Mouse (Mus musculus) heart, adult 2 months (tissue): ENCODE data around the gene Tmc8. TPM values are rescaled to one million over a fixed set of nuclear protein-coding genes. Genes with fewer than 3 reads are reported as not detected.

Source experiments
- DNase-seq, 2 experiments: peaks; one replicate each; pipeline ENCODE4 v3.0.0; 2021
- H3K27ac ChIP-seq: fragments of 200-600 bp; 2 replicates; pipeline ENCODE4 v1.8.1; 2022
- H3K27me3 ChIP-seq: fragments of 200-500 bp; 2 replicates; pipeline ENCODE4 v1.6.1; 2012; ENCODE audit warnings: mild to moderate bottlenecking, low read length, inconsistent platforms, mixed read lengths; ENCODE audit not compliant: control insufficient read depth, insufficient read depth
- H3K36me3 ChIP-seq: fragments of 200-500 bp; 2 replicates; pipeline ENCODE4 v1.6.1; 2012; ENCODE audit warnings: low read length, inconsistent platforms; ENCODE audit not compliant: control insufficient read depth, insufficient read depth
- H3K4me1 ChIP-seq: fragments of 200-500 bp; 2 replicates; pipeline ENCODE4 v1.6.1; 2011; ENCODE audit warnings: low read length; ENCODE audit not compliant: control insufficient read depth, insufficient read depth
- H3K4me3 ChIP-seq: fragments of 200-600 bp; 2 replicates; pipeline ENCODE4 v1.8.1; 2022
- H3K79me2 ChIP-seq: fragments of 200-500 bp; replicated peaks from 2 replicates; pipeline ENCODE4 v1.6.1; 2012; ENCODE audit warnings: mild to moderate bottlenecking, inconsistent platforms, low read length, moderate library complexity, mixed read lengths; ENCODE audit not compliant: control insufficient read depth, insufficient read depth
- H3K9ac ChIP-seq: fragments of 200-500 bp; 2 replicates; pipeline ENCODE4 v1.6.1; 2012; ENCODE audit warnings: low read depth, mild to moderate bottlenecking, control low read depth, inconsistent platforms, low read length, mixed read lengths
- CTCF ChIP-seq: fragments of 200-600 bp; IDR thresholded peaks from 2 replicates; pipeline ENCODE4 v1.8.1; 2022; ENCODE audit warnings: antibody characterized with exemption, mild to moderate bottlenecking, moderate library complexity
- EP300 ChIP-seq: fragments of 200-500 bp; IDR thresholded peaks from 2 replicates; pipeline ENCODE4 v1.6.1; 2011; ENCODE audit warnings: low read depth, low read length, control low read depth; ENCODE audit not compliant: insufficient read depth
- POLR2A ChIP-seq: fragments of 200-500 bp; IDR thresholded peaks from 2 replicates; pipeline ENCODE4 v1.6.1; 2011; ENCODE audit warnings: mild to moderate bottlenecking, low read depth, low read length, control low read depth; ENCODE audit not compliant: insufficient read depth
- WGBS: fragments of 180-500 bp; shearing (Covaris S2); methylation state at CpG from one replicate; pipeline ENCODE4 v1.1.7; 2018; 5-methylcytosine and 5-hydroxymethylcytosine counted together
- intact Hi-C: fragments of 180-260 bp; cut with DNase I; formaldehyde crosslinking; loops from one replicate; pipeline ENCODE4 v1.15.1; 2025
- polyA plus RNA-seq: library from polyadenylated mRNA; depleted of rRNA; stranded (reverse); fragments of >200 nt; gene quantifications from 2 replicates; pipeline ENCODE4 v1.2.3, GENCODE M21; 2012
- total RNA-seq, 2 experiments: library from RNA; stranded (reverse); gene quantifications; 2 replicates each; pipeline ENCODE4 v1.2.3; 2021

The Tmc8 gene
- total and polyA plus RNA-seq, 3 experiments, result 3.3 to 9.5 (median 3.7) TPM

GRCm38 (mm10) chr11:117768725-117769682, 12.9 kb upstream of the Tmc8 start:
- Histone ChIP-seq H3K4me3 (no peak overlapping the region), H3K27me3 (no peaks in the 10 kb centered on the region), H3K4me1 (no peaks in the 10 kb centered on the region), H3K79me2 (no peaks in the 10 kb centered on the region), H3K9ac (no peak overlapping the region), H3K27ac (no peak overlapping the region), H3K36me3 (no peaks in the 10 kb centered on the region)
- TF ChIP-seq EP300, result no peak
- no peak for TF ChIP-seq CTCF
- TF ChIP-seq POLR2A, result no peak
- whole genome bisulfite sequencing, result 57% methylated on average over 20 of the region's 20 CpGs
- no peak for DNase-seq
- intact Hi-C loops, result no loop called here

- intact Hi-C loops, result no loop called here
- Histone ChIP-seq H3K4me3 (no peak overlapping the region), H3K27ac (no peak overlapping the region), H3K27me3 (no peaks in the 10 kb centered on the region), H3K79me2 (no peaks in the 10 kb centered on the region), H3K4me1 (no peaks in the 10 kb centered on the region), H3K36me3 (no peaks in the 10 kb centered on the region), H3K9ac (no peak overlapping the region)
- TF ChIP-seq POLR2A (no peak), CTCF (no peak)
- WGBS, result 90% methylated on average over 7 of the region's 7 CpGs
- DNase-seq, result no peak
These were observed 12.2 kb upstream of the Tmc8 start for GRCm38 (mm10) chr11:117769683-117770047.

GRCm38 (mm10) chr11:117770407-117770806, 11.5 kb upstream of the Tmc8 start:
- no peaks in the 10 kb centered on the region for H3K36me3 ChIP-seq
- intact Hi-C loops, result no loop called here

GRCm38 (mm10) chr11:117772352-117772751, 9.5 kb upstream of the Tmc8 start:
- Histone ChIP-seq H3K79me2 (no peaks in the 10 kb centered on the region), H3K36me3 (no peaks in the 10 kb centered on the region), H3K27me3 (no peaks in the 10 kb centered on the region), H3K4me1 (no peaks in the 10 kb centered on the region), H3K4me3 (no peak overlapping the region), H3K9ac (no peak overlapping the region), H3K27ac (no peak overlapping the region)
- WGBS, result 82% methylated on average over 7 of the region's 7 CpGs
- intact Hi-C loops, result no loop called here
- no peak for TF ChIP-seq EP300
- no peak for TF ChIP-seq CTCF
- DNase-seq, result no peak

More at GRCm38 (mm10) chr11:117770407-117770806, 11.5 kb upstream of the Tmc8 start:
- H3K27me3 ChIP-seq, result no peaks in the 10 kb centered on the region
- TF ChIP-seq EP300, result no peak
- no peak for TF ChIP-seq POLR2A
- TF ChIP-seq CTCF, result no peak
- H3K27ac ChIP-seq, result no peak overlapping the region
- H3K4me3 ChIP-seq, result no peak overlapping the region
- no peaks in the 10 kb centered on the region for H3K4me1 ChIP-seq
- no peak for DNase-seq
- no peak overlapping the region for H3K9ac ChIP-seq
- no peaks in the 10 kb centered on the region for H3K79me2 ChIP-seq
- 92% methylated on average over 10 of the region's 10 CpGs for WGBS

DNA sequence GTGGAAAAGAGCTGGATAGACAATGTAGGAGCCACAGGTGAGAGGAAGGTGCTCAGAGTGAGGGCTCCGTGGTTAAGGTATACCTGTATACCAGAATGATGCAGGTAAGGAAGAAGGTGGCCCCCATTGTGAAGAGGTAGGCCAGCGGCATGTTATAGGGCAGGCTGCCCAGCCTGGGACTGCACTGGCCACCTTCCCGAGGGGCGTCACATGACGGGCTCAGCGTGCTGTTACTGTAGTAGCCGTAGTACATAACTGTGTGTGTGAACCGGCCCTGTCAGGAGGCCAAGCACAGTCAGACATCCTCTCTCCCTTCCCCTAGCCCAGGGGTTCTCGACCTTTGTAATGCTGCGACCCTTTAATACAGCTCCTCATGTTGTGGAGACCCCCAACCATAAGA, 7.0 kb upstream of the Tmc8 start:
- intact Hi-C loops, result no loop called here
- H3K79me2 ChIP-seq, result no peaks in the 10 kb centered on the region
- DNase-seq, result peak; percentile 44 to 53
- no peak overlapping the region for H3K27ac ChIP-seq
- no peak overlapping the region for H3K4me3 ChIP-seq
- no peaks in the 10 kb centered on the region for H3K27me3 ChIP-seq
- H3K36me3 ChIP-seq, result no peaks in the 10 kb centered on the region
- TF ChIP-seq EP300, result no peak
- no peak for TF ChIP-seq CTCF
- TF ChIP-seq POLR2A, result no peak
- H3K9ac ChIP-seq, result no peak overlapping the region
- peaks cover 3% of the 10 kb centered on the region; the same call in 1 of the 2 replicates for H3K4me1 ChIP-seq
- WGBS, result 75% methylated on average over 10 of the region's 10 CpGs

GRCm38 (mm10) chr11:117775540-117775939, 6.3 kb upstream of the Tmc8 start:
- peaks cover 3% of the 10 kb centered on the region; the same call in 1 of the 2 replicates for H3K4me1 ChIP-seq
- no peak overlapping the region for H3K27ac ChIP-seq
- H3K79me2 ChIP-seq, result no peaks in the 10 kb centered on the region
- DNase-seq, result peak in 1 of 2 experiments; percentile 38
- no peak overlapping the region for H3K9ac ChIP-seq
- no peak overlapping the region for H3K4me3 ChIP-seq
- no peaks in the 10 kb centered on the region for H3K27me3 ChIP-seq
- no peaks in the 10 kb centered on the region for H3K36me3 ChIP-seq
- intact Hi-C loops, result no loop called here
- WGBS, result 79% methylated on average over 13 of the region's 13 CpGs
- TF ChIP-seq POLR2A (no peak), EP300 (no peak), CTCF (no peak)
